Mouse (Mus musculus): Measurements from ENCODE around the gene Olfr57.
"Not testable (repeated sequence)": the region's sequence is repeated elsewhere in the genome, so short reads cannot be mapped to it uniquely, and the experiment has no call there.

GRCm38 (mm10) chr10:79057370-79057769, 28.8 kb downstream of the Olfr57 start:
- not testable (repeated sequence) for TF ChIP-seq EP300, CTCF (IDR thresholded peaks at IDR 0.05)
